Mouse (Mus musculus) MEL (cell line): ENCODE data around the gene Gm10663.

ENCODE experiments used
- CHD2 ChIP-seq: IDR thresholded peaks from 2 replicates; pipeline ENCODE4 v1.6.1; 2011; ENCODE audit warnings: low read length, improper control_type of control experiment
- CTCF ChIP-seq, 3 experiments: IDR thresholded peaks in 2 of 3; conservative IDR thresholded peaks in 1 of 3; 2 replicates each; pipeline ENCODE4 v1.5.1; 2011 to 2012; ENCODE audit warnings: low read length in 3 of 3, low read depth in 2 of 3, mild to moderate bottlenecking in 2 of 3, improper control_type of control experiment in 1 of 3, inconsistent platforms in 1 of 3, mixed read lengths in 1 of 3, moderate library complexity in 1 of 3; ENCODE audit not compliant: control insufficient read depth in 1 of 3, insufficient read depth in 1 of 3, poor library complexity in 1 of 3, severe bottlenecking in 1 of 3
- EP300 ChIP-seq, 2 experiments: IDR thresholded peaks; 2 replicates each; pipeline ENCODE4 v1.6.1; 2011; ENCODE audit warnings: improper control_type of control experiment in 2 of 2, low read length in 2 of 2, low read depth in 1 of 2, mild to moderate bottlenecking in 1 of 2
- GATA1 ChIP-seq: IDR thresholded peaks from 2 replicates; pipeline ENCODE4 v1.6.1; 2011; ENCODE audit warnings: low read depth, low read length, improper control_type of control experiment
- MAFK ChIP-seq: IDR thresholded peaks from 2 replicates; pipeline ENCODE4 v1.6.1; 2011; ENCODE audit warnings: low read depth, mild to moderate bottlenecking, low read length, improper control_type of control experiment, borderline replicate concordance
- MAX ChIP-seq: IDR thresholded peaks from 2 replicates; pipeline ENCODE4 v1.6.1; 2011; ENCODE audit warnings: low read length, improper control_type of control experiment
- MXI1 ChIP-seq: IDR thresholded peaks from 2 replicates; pipeline ENCODE4 v1.6.1; 2011; ENCODE audit warnings: mild to moderate bottlenecking, low read depth, low read length, improper control_type of control experiment
- MYC ChIP-seq: IDR thresholded peaks from 2 replicates; pipeline ENCODE4 v1.6.1; 2011; ENCODE audit warnings: low read depth, mild to moderate bottlenecking, low read length, improper control_type of control experiment, moderate library complexity
- POLR2A ChIP-seq, 2 experiments: IDR thresholded peaks; 2 replicates each; pipeline ENCODE4 v1.6.1; 2011 to 2012; ENCODE audit warnings: low read length in 2 of 2, mild to moderate bottlenecking in 2 of 2, control low read depth in 1 of 2, improper control_type of control experiment in 1 of 2, low read depth in 1 of 2, moderate library complexity in 1 of 2; ENCODE audit not compliant: control insufficient read depth in 1 of 2, insufficient read depth in 1 of 2, poor library complexity in 1 of 2
- POLR2AphosphoS5 ChIP-seq: IDR thresholded peaks from 2 replicates; pipeline ENCODE4 v1.6.1; 2012; ENCODE audit warnings: low read depth, borderline replicate concordance, mild to moderate bottlenecking, inconsistent platforms, low read length, moderate library complexity, mixed read lengths
- TCF12 ChIP-seq: IDR thresholded peaks from 2 replicates; pipeline ENCODE4 v1.6.1; 2014; ENCODE audit warnings: low read depth, mild to moderate bottlenecking, inconsistent platforms, low read length, improper control_type of control experiment, moderate library complexity
- USF1 ChIP-seq: IDR thresholded peaks from 2 replicates; pipeline ENCODE4 v1.6.1; 2014; ENCODE audit warnings: low read depth, mild to moderate bottlenecking, inconsistent platforms, low read length, improper control_type of control experiment, moderate library complexity
- ZC3H11A ChIP-seq: IDR thresholded peaks from 2 replicates; pipeline ENCODE4 v1.6.1; 2012; ENCODE audit warnings: low read depth, mild to moderate bottlenecking, inconsistent platforms, low read length, improper control_type of control experiment

- TF ChIP-seq GATA1 = no peak
- no peak for TF ChIP-seq USF1
- no peak for TF ChIP-seq CTCF (IDR thresholded peaks at IDR 0.05 in 2 of 3, conservative IDR thresholded peaks at IDR 0.05 in 1 of 3; ENCODE audit: control insufficient read depth in 1 of 3, insufficient read depth in 1 of 3, low read depth in 2 of 3, low read length in 3 of 3, poor library complexity in 1 of 3, severe bottlenecking in 1 of 3)
- TF ChIP-seq EP300 (IDR thresholded peaks at IDR 0.05; ENCODE audit: low read depth in 1 of 2, low read length in 2 of 2) = no peak
- TF ChIP-seq TCF12 = no peak
- no peak for TF ChIP-seq CHD2
- TF ChIP-seq ZC3H11A = no peak
- TF ChIP-seq POLR2A (IDR thresholded peaks at IDR 0.05; ENCODE audit: control insufficient read depth in 1 of 2, insufficient read depth in 1 of 2, low read depth in 1 of 2, low read length in 2 of 2, poor library complexity in 1 of 2) = no peak
- no peak for TF ChIP-seq POLR2AphosphoS5
- TF ChIP-seq MXI1 = no peak
- no peak for TF ChIP-seq MAFK
- no peak for TF ChIP-seq MYC
- no peak for TF ChIP-seq MAX
Measured at GRCm38 (mm10) chr8:65065622-65066021, 9.2 kb upstream of the Gm10663 start.
